Mouse (Mus musculus) kidney, adult 11 months (tissue): Measurements from ENCODE around the gene Gm49601.

ENCODE experiments used
- DNase-seq: peaks from one replicate; pipeline ENCODE4 v3.0.0; 2022

Gene Gm49601

DNA sequence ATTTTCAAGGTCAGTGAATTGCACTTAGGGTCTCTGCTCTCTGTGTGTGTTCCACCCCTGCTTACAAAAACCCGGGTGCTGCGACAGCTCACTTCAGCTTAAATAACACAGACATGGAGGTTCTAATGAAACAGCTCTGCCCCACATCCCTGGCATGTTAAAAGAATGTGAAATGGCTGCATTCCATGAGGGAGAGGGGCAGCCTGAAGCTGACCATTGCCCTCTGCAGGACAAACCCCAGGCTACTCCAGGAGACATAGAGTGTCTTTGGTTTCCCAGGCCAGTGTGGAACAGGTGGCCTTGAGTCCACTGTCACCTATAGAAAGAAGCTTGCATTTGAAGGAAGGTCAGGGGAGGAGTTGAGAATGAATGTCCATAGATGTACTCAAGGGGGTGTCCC, 45.8 kb downstream of the Gm49601 start:
- DNase-seq, result no peak

DNA sequence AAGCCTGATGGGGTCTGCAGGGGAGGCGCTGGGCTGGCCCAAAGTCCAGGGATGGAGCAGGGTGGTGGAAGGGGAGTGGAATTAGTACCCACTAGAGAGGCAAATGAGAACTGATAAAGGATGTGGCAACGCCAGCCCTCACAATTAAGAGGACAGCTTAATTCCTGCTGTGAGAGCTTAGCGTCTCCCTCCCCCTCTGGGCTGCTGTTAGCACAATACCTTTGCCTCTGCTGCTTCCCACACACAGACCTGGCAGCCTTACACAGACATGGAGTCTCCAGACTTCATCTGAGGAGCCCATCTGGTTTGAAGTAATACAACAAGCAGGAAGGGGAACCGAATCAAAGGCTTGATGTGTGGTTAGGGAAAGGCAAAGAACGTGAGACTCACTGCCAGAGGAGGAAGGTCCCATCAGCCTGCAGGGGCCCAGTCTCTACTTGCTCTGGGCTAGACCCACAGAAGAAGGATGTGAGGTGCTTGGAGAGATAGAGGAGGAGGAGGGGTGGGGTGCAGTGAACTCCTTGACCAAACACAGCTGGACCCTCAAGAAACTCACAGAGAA, 48.5 kb downstream of the Gm49601 start:
- DNase-seq, result no peak

- no peak for DNase-seq
Measured at GRCm38 (mm10) chr16:18577071-18577470, 49.2 kb downstream of the Gm49601 start.

DNA sequence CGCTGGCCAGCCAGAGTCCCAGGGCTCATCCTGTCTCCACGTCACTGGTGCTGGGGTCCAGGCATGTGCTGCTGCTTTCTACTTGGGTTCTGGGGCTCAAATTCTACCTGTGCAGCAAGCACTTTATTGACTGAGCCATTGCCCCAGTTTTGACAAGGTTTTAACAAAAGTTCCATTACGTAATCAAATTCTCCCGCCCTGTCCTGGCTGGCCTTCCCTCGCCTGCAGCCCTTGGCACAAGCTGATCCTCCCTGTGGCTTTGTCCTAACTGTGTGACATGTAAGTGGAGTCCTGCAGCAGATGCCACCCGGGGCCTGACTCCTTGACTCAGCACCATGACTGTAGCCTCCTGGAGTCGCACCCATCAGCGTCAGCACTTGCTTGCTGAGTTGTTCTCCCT, 52.0 kb downstream of the Gm49601 start:
- no peak for DNase-seq
